Mouse (Mus musculus) kidney, postnatal 0 days (tissue): ENCODE measurements around the gene Rnaseh2a. TPM values are rescaled to one million over a fixed set of nuclear protein-coding genes. Genes with fewer than 3 reads are reported as not detected.

Experiments used
- ATAC-seq: fragments of 200-750 bp; cut with Nextera tagmentation; replicated peaks from 2 replicates; pipeline ENCODE4 v1.8.0; 2017; ENCODE audit warnings: low read depth, moderate number of reproducible peaks, moderate TSS enrichment, moderate library complexity; ENCODE audit not compliant: low FRiP score
- DNase-seq: peaks from one replicate; pipeline ENCODE4 v3.0.0-alpha.2; 2016; ENCODE audit warnings: low spot score
- H3K27ac ChIP-seq: fragments of 300-500 bp; sonication (generic); 2 replicates; pipeline ENCODE4 v1.5.1; 2014; ENCODE audit warnings: mild to moderate bottlenecking
- H3K27me3 ChIP-seq: fragments of 300-500 bp; sonication (generic); 2 replicates; pipeline ENCODE4 v1.6.1; 2014; ENCODE audit warnings: low read length, mixed read lengths; ENCODE audit not compliant: insufficient read depth
- H3K36me3 ChIP-seq: fragments of 300-500 bp; sonication (generic); 2 replicates; pipeline ENCODE4 v1.6.1; 2014; ENCODE audit warnings: low read length, mixed read lengths; ENCODE audit not compliant: insufficient read depth
- H3K4me1 ChIP-seq: fragments of 300-500 bp; sonication (generic); replicated peaks from 2 replicates; pipeline ENCODE4 v1.6.1; 2014; ENCODE audit warnings: antibody characterized with exemption, low read length, mixed read lengths; ENCODE audit not compliant: insufficient read depth
- H3K4me2 ChIP-seq: fragments of 300-500 bp; sonication (generic); 2 replicates; pipeline ENCODE4 v1.6.1; 2014; ENCODE audit warnings: mild to moderate bottlenecking, low read length, moderate library complexity, mixed read lengths
- H3K4me3 ChIP-seq: fragments of 300-500 bp; sonication (generic); replicated peaks from 2 replicates; pipeline ENCODE4 v1.5.1; 2014; ENCODE audit warnings: low read depth, low read length
- H3K9ac ChIP-seq: fragments of 300-500 bp; sonication (generic); 2 replicates; pipeline ENCODE4 v1.6.1; 2014; ENCODE audit warnings: low read depth, low read length
- H3K9me3 ChIP-seq: fragments of 300-500 bp; sonication (generic); replicated peaks from 2 replicates; pipeline ENCODE4 v1.6.1; 2016; ENCODE audit warnings: low read length, inconsistent platforms, mixed read lengths
- CTCF ChIP-seq: IDR thresholded peaks from 2 replicates; pipeline ENCODE4 v1.5.1; 2016; ENCODE audit warnings: antibody characterized with exemption, low read depth, mild to moderate bottlenecking, moderate library complexity
- WGBS: fragments of 180-500 bp; shearing (Covaris S2); extraction: QIAGEN DNeasy Blood & Tissue Kit; methylation state at CpG from one replicate; pipeline ENCODE4 v1.1.7; 2014; 5-methylcytosine and 5-hydroxymethylcytosine counted together
- polyA plus RNA-seq: library from polyadenylated mRNA; unstranded; fragments of >200 nt; fragmentation: Nextera tagmentation; extraction: Ambion mirVana; gene quantifications from 2 replicates; pipeline ENCODE4 v1.2.1, GENCODE M21; 2015

Gene Rnaseh2a
- polyA plus RNA-seq, 1 experiment from 2014 or later: 103 TPM

- Histone ChIP-seq H3K4me3 (no peak overlapping the region), H3K4me1 (peaks cover 55% of the 10 kb centered on the region), H3K27ac (peak overlapping the region; percentile 96), H3K36me3 (no peaks in the 10 kb centered on the region), H3K9ac (0 out of 2 replicates have a peak overlapping the region, but pooled peaks have one; percentile 58), H3K27me3 (no peaks in the 10 kb centered on the region), H3K4me2 (peak overlapping the region; percentile 98), H3K9me3 (no peaks in the 10 kb centered on the region)
- WGBS: 37% methylated on average over 11 of the region's 11 CpGs
- no peak for TF ChIP-seq CTCF
- DNase-seq (peak; percentile 81), ATAC-seq (no peak)
Measured at GRCm38 (mm10) chr8:84980622-84981358, 11.2 kb upstream of the Rnaseh2a start.

DNA sequence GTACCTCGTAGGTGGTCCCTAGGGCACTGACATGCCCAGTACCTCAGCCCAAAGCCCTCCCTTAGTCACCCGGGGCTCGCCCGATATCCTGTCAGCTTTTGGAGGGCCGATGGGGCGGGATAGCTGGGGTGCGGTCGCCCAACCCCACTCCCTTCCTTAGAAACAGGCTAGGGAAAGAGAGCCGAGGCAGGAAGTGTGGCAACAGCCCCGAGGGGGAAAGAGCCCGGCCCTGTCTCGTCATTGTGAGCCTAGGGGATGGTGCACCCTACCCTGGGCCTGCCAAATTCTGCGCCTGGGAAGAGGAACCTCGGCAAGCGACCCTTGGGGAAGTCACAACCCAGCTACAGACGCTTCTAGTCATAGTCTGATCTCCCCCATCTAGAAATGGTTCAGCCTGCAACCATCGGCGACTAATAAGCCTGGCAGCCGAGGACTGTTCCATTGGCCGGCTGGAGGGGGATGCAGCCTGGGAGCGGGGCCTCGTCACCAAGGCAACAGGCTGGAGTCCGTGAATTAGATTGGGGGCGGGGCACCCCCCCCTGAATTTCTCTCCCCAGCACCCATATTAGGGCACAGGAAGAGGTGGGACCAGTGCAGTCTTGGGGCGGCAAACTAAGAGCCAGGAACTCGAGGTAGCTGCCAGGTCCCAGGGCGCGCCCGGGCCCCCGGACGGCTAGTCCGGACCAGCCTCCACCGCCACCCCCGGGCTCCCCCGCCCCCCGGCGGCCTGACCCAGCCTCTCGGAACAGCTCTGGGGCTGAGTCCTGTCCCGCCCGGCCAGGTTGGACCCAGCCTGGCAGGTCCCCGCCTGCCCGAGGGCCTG lies 10.2 kb upstream of the Rnaseh2a start:
- no peaks in the 10 kb centered on the region for H3K9me3 ChIP-seq
- peak overlapping the region; percentile 58 for H3K9ac ChIP-seq
- WGBS: 2% methylated on average over 38 of the region's 42 CpGs
- DNase-seq (peak; percentile 94), ATAC-seq (peak; percentile 72)
- H3K27me3 ChIP-seq: no peaks in the 10 kb centered on the region
- peak overlapping the region; percentile 69 for H3K4me3 ChIP-seq
- H3K4me1 ChIP-seq: peaks cover 45% of the 10 kb centered on the region
- H3K27ac ChIP-seq: peak overlapping the region; percentile 96
- no peaks in the 10 kb centered on the region for H3K36me3 ChIP-seq
- no peak for TF ChIP-seq CTCF
- peak overlapping the region; percentile 98 for H3K4me2 ChIP-seq

GRCm38 (mm10) chr8:84978248-84978940 lies 8.8 kb upstream of the Rnaseh2a start, which contains the start of gene Junb:
Gene Junb, minus strand, starts transcription at chr8:84978718.
- Histone ChIP-seq H3K27ac (peak within 1 kb of the TSS; percentile 96), H3K4me2 (peak within 1 kb of the TSS; percentile 98)
- WGBS: under 1% methylated on average over 63 of the region's 63 CpGs

DNA sequence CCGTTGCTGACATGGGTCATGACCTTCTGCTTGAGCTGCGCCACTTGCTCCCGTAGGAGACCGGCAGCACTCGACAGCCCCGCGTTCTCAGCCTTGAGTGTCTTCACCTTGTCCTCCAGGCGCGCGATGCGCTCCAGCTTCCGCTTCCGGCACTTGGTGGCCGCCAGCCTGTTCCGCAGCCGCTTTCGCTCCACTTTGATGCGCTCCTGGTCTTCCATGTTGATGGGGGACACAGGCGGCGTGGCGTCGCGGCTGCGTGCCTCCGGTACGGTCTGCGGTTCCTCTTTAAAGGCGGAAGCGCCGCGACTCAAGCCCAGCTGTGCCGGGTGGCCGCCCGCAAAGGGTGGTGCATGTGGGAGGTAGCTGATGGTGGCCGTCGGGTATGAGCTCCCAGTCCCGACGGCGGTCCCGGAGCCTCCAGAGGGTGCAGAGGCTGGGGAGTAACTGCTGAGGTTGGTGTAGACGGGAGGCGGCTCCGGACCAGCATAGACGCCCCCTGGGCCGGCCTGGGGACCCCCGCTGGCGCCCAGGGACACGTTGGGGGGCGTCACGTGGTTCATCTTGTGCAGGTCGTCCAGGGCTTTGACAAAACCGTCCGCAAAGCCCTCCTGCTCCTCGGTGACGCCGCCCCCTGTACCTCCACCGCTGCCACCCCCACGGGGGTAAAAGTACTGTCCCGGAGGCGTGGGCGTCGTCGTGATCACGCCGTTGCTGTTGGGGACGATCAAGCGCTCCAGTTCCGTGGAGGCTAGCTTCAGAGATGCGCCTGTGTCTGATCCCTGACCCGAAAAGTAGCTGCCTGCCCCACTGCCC lies 8.1 kb upstream of the Rnaseh2a start:
- H3K4me2 ChIP-seq: peak overlapping the region; percentile 98
- no peaks in the 10 kb centered on the region for H3K9me3 ChIP-seq
- under 1% methylated on average over 68 of the region's 70 CpGs for WGBS
- peak overlapping the region; percentile 96 for H3K27ac ChIP-seq
- peaks cover 5% of the 10 kb centered on the region; the same call in 1 of the 2 replicates for H3K36me3 ChIP-seq
- no peaks in the 10 kb centered on the region for H3K27me3 ChIP-seq
- H3K4me1 ChIP-seq: peaks cover 35% of the 10 kb centered on the region
- H3K4me3 ChIP-seq: peak overlapping the region; percentile 69
- no peak; the same call in 1 of the 2 replicates for TF ChIP-seq CTCF
- ATAC-seq (no peak), DNase-seq (peak; percentile 66)
- H3K9ac ChIP-seq: peak overlapping the region; percentile 86

More at GRCm38 (mm10) chr8:84978248-84978940, 8.8 kb upstream of the Rnaseh2a start, which contains the start of gene Junb:
- Histone ChIP-seq H3K4me1 (peaks cover 35% of the 10 kb centered on the region), H3K4me3 (peak within 1 kb of the TSS; percentile 69), H3K27me3 (no peaks in the 10 kb centered on the region), H3K9ac (peak within 1 kb of the TSS; percentile 86), H3K9me3 (no peaks in the 10 kb centered on the region), H3K36me3 (no peaks in the 10 kb centered on the region)
- no peak for TF ChIP-seq CTCF
- DNase-seq (peak; percentile 96), ATAC-seq (peak; percentile 38)

- H3K36me3 ChIP-seq: peaks cover 11% of the 10 kb centered on the region; the same call in 1 of the 2 replicates
- peak overlapping the region; percentile 96; the same call in 1 of the 2 replicates for H3K27ac ChIP-seq
- 2% methylated on average over 25 of the region's 25 CpGs for whole genome bisulfite sequencing
- H3K4me1 ChIP-seq: peaks cover 28% of the 10 kb centered on the region
- ATAC-seq (no peak), DNase-seq (no peak)
- peak overlapping the region; percentile 69 for H3K4me3 ChIP-seq
- H3K9ac ChIP-seq: peak overlapping the region; percentile 86
- TF ChIP-seq CTCF: no peak
- no peaks in the 10 kb centered on the region for H3K27me3 ChIP-seq
- peak overlapping the region; percentile 98 for H3K4me2 ChIP-seq
- H3K9me3 ChIP-seq: no peaks in the 10 kb centered on the region
Measured at GRCm38 (mm10) chr8:84976763-84977434, 7.3 kb upstream of the Rnaseh2a start.
